Mouse (Mus musculus) midbrain, embryonic 11.5 days (tissue): ENCODE measurements around the gene Klhdc8a. TPM values are rescaled to one million over a fixed set of nuclear protein-coding genes. Genes with fewer than 3 reads are reported as not detected.

Source experiments
- ATAC-seq: fragments of 200-750 bp; cut with Nextera tagmentation; 2 replicates; pipeline ENCODE4 v1.8.0; 2017; ENCODE audit warnings: moderate TSS enrichment, moderate library complexity; ENCODE audit not compliant: low FRiP score
- DNase-seq: peaks from one replicate; pipeline ENCODE4 v3.0.0; 2015; ENCODE audit warnings: low spot score; ENCODE audit errors: missing footprints
- H3K27ac ChIP-seq: fragments of 300-500 bp; sonication (generic); 2 replicates; pipeline ENCODE4 v1.5.1; 2014; ENCODE audit warnings: low read depth, low read length
- H3K27me3 ChIP-seq: fragments of 300-500 bp; sonication (generic); 2 replicates; pipeline ENCODE4 v1.6.1; 2014; ENCODE audit warnings: mild to moderate bottlenecking, low read length, moderate library complexity, mixed read lengths; ENCODE audit not compliant: control insufficient read depth, insufficient read depth
- H3K36me3 ChIP-seq: fragments of 300-500 bp; sonication (generic); 2 replicates; pipeline ENCODE4 v1.6.1; 2014; ENCODE audit warnings: mild to moderate bottlenecking, low read length, moderate library complexity, mixed read lengths; ENCODE audit not compliant: control insufficient read depth, insufficient read depth
- H3K4me1 ChIP-seq: fragments of 300-500 bp; sonication (generic); 2 replicates; pipeline ENCODE4 v1.6.1; 2014; ENCODE audit warnings: low read length; ENCODE audit not compliant: control insufficient read depth, insufficient read depth
- H3K4me2 ChIP-seq: fragments of 300-500 bp; sonication (generic); 2 replicates; pipeline ENCODE4 v1.6.1; 2014; ENCODE audit warnings: mild to moderate bottlenecking, moderate library complexity
- H3K4me3 ChIP-seq: fragments of 300-500 bp; sonication (generic); 2 replicates; pipeline ENCODE4 v1.5.1; 2014; ENCODE audit warnings: low read depth, low read length
- H3K9ac ChIP-seq: fragments of 300-500 bp; sonication (generic); 2 replicates; pipeline ENCODE4 v1.6.1; 2014; ENCODE audit warnings: low read length
- H3K9me3 ChIP-seq: fragments of 300-500 bp; sonication (generic); 2 replicates; pipeline ENCODE4 v1.6.1; 2016; ENCODE audit warnings: low read length; ENCODE audit not compliant: control insufficient read depth
- WGBS: fragments of 180-500 bp; shearing (Covaris S2); extraction: QIAGEN DNeasy Blood & Tissue Kit; methylation state at CpG from one replicate; pipeline ENCODE4 v1.1.7; 2014; 5-methylcytosine and 5-hydroxymethylcytosine counted together
- polyA plus RNA-seq: library from polyadenylated mRNA; unstranded; fragments of >200 nt; fragmentation: Nextera tagmentation; extraction: Ambion mirVana; gene quantifications from 2 replicates; pipeline ENCODE4 v1.2.1, GENCODE M21; 2014

Gene Klhdc8a
- polyA plus RNA-seq, 1 experiment from 2014 or later = 4.5 TPM

DNA sequence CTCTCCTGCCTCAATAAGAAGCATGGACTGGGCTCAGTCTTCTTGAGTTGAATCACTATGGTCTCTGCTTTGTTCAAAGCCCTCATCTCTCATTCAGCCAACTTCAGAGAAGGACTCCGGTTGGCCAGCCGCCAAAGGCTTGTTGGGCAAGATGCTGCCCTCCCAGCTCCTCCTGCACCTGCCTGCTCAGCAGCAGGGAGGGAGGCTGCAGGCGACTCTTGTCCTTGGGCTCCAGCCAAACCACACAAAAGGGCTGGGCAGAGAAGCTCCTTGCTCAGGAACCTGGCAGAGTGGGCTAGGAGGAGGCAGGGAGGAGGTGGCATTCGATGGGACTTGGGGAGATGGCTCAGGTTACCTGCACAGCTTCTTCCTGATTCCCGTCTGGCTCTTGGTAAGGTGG is 20.8 kb downstream of the Klhdc8a start:
- Histone ChIP-seq H3K4me3 (peak overlapping the region; percentile 89), H3K27ac (peak overlapping the region; percentile 98), H3K9ac (peak overlapping the region; percentile 94), H3K36me3 (peaks cover 6% of the 10 kb centered on the region), H3K4me1 (peaks cover 62% of the 10 kb centered on the region), H3K27me3 (no peaks in the 10 kb centered on the region), H3K9me3 (no peaks in the 10 kb centered on the region), H3K4me2 (peak overlapping the region; percentile 77)
- DNase-seq = peak; percentile 92
- no peak for ATAC-seq
- 37% methylated on average over 5 of the region's 5 CpGs for WGBS

DNA sequence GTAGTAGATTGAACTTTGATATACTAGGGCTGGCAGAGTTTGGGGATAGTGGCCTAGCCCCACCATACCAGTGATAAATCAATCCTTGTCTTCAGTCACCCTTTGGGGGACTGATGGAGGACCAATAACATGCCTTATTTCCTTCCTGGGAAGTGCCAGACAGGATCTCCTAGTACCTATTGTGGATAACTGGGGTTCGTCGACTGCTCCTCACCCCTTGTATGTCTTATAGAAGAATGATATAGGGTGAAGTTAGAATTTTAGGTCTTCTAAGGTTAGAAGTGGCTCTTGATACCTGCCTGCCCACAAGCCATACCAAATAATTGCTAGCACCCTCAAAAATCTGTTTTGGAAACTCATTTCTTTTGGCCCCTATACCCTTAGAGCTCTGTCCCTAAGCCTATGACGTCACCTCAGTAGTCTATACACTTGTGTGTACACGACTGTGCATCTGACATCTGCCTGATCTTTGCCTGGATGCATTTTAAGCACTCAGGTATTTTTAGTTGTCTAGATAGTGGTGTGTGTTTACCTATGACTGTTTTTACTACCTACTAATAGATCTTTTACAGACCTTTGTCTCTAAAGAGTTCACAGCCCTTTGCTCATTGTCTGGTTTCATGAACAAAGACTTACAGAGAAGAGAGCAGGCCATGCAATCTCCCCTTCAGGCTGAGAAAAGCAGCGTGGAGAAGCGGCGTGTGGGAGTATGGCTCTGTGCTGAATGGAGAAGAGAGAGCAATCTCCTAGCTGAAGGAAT is 23.6 kb downstream of the Klhdc8a start:
- H3K27ac ChIP-seq = peak overlapping the region; percentile 98
- ATAC-seq (peak; percentile 20), DNase-seq (peak; percentile 96)
- peak overlapping the region; percentile 51 for H3K9ac ChIP-seq
- H3K36me3 ChIP-seq = peaks cover 25% of the 10 kb centered on the region
- H3K27me3 ChIP-seq = no peaks in the 10 kb centered on the region
- H3K9me3 ChIP-seq = no peaks in the 10 kb centered on the region
- 32% methylated on average over 7 of the region's 7 CpGs for WGBS
- peaks cover 83% of the 10 kb centered on the region for H3K4me1 ChIP-seq
- no peak overlapping the region for H3K4me3 ChIP-seq
- peak overlapping the region; percentile 77 for H3K4me2 ChIP-seq

DNA sequence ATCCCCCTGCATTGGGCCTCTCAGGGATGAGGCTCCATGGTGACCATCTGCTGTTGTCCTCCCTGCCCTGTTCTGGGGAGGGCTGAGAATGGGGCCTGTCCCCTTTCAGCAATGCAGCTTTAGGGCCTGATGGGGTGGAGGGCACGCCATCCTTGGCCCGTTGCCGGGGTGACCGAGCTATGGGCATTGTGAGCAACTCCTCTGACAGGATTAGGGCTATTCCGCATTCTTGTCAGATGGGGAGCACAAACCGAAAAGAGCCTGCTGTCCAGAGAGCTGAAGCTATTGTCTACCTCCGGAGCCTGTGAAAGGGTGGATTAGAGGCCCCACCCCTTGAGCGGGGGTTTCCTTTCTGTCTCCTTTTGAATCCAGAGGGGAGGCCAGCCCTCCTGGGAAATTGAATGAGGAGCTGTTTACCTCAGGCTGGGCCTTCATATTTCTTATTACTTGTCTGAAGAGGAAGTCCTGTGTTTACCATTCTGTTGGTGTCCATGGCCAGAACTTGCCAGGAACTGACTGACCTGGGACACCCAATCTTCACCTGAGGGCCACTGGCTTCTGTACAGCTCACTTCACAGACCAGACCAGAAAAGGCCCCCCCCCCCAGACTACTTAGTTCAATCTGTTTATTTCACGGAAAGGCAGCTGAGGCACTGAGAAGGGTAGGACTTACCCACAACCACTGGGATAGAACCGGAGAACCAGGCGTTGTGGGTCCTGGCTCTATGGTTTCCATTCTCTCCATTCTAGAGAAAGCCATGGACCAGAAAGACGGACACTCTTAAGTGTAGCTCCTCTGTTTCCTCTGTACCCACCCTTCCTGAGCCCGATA is 24.5 kb downstream of the Klhdc8a start:
- peak overlapping the region; percentile 48; the same call in 1 of the 2 replicates for H3K9ac ChIP-seq
- peak overlapping the region; percentile 98 for H3K27ac ChIP-seq
- ATAC-seq = peak; percentile 96
- no peaks in the 10 kb centered on the region for H3K9me3 ChIP-seq
- peaks cover 32% of the 10 kb centered on the region for H3K36me3 ChIP-seq
- H3K27me3 ChIP-seq = no peaks in the 10 kb centered on the region
- peaks cover 87% of the 10 kb centered on the region for H3K4me1 ChIP-seq
- 9% methylated on average over 13 of the region's 13 CpGs for WGBS
- peak; percentile 98 for DNase-seq
- H3K4me2 ChIP-seq = peak overlapping the region; percentile 44
- H3K4me3 ChIP-seq = peak overlapping the region; percentile 13; the same call in 1 of the 2 replicates

DNA sequence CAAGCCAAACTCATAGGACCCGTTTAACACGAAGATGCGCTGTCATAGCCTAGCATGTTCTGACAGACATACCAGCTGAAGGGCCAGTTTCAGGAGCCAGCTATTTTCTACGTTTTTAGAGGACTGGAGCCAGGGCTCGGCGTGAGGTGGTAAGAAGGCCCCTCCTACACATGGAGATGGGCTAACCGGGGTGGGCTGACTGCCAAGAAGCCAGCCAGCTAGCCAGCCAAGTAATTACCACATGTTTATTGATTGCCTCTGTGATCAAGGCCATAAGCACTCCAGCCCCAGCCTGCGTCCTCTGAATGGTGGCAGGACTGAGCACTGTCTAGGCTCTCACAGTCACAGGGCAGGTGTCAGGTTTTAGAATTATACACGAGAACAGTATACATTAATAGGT is 28.4 kb downstream of the Klhdc8a start:
- Histone ChIP-seq H3K4me2 (no peak overlapping the region), H3K27ac (peak overlapping the region; percentile 46; the same call in 1 of the 2 replicates), H3K27me3 (no peaks in the 10 kb centered on the region), H3K9ac (no peak overlapping the region), H3K4me3 (no peak overlapping the region), H3K4me1 (peaks cover 84% of the 10 kb centered on the region), H3K9me3 (no peaks in the 10 kb centered on the region), H3K36me3 (peaks cover 55% of the 10 kb centered on the region)
- ATAC-seq = no peak
- WGBS = 73% methylated on average over 9 of the region's 9 CpGs
- no peak for DNase-seq

DNA sequence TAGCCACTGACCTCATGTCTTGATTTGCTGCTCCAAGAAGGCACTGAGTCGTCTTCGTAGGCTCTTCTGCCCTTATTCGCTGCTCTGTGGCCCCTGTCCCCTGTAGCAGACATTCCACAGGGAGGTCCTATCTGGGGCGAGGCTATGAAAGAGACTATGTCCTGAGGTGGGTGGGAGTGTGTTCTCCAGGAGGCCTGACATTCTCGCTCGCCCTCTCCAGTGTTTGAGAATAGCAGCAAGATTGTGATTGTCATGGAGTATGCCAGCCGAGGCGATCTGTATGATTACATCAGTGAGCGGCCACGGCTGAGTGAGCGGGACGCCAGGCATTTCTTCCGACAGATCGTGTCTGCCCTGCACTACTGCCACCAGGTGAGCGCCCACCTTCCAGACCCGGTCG is 29.1 kb downstream of the Klhdc8a start:
- Histone ChIP-seq H3K4me1 (peaks cover 88% of the 10 kb centered on the region), H3K9ac (no peak overlapping the region), H3K9me3 (no peaks in the 10 kb centered on the region), H3K27me3 (no peaks in the 10 kb centered on the region), H3K4me2 (no peak overlapping the region), H3K36me3 (peaks cover 62% of the 10 kb centered on the region), H3K27ac (0 out of 2 replicates have a peak overlapping the region, but pooled peaks have one; percentile 4), H3K4me3 (no peak overlapping the region)
- no peak for ATAC-seq
- DNase-seq = no peak
- WGBS = 83% methylated on average over 17 of the region's 17 CpGs

DNA sequence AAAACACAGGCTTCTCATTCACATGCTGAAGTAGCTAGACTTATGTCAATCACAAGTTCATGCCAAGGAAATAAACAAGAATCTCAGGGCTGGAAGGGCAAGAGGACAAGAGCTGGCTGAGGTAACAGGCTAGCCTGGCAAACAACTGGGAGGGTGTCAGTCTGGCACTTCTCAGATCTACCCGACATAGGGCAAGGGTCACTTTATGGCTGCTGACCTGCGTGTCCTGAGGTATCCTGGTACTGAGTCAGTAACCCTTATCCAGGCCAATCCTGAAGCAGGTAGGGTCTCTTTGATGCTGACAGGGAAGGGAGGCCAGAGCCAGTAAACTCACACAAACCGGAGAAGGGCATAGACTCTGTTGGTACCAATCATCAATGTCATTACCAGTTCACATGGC is 30.1 kb downstream of the Klhdc8a start:
- H3K36me3 ChIP-seq = peaks cover 64% of the 10 kb centered on the region
- H3K4me1 ChIP-seq = peaks cover 93% of the 10 kb centered on the region

DNA sequence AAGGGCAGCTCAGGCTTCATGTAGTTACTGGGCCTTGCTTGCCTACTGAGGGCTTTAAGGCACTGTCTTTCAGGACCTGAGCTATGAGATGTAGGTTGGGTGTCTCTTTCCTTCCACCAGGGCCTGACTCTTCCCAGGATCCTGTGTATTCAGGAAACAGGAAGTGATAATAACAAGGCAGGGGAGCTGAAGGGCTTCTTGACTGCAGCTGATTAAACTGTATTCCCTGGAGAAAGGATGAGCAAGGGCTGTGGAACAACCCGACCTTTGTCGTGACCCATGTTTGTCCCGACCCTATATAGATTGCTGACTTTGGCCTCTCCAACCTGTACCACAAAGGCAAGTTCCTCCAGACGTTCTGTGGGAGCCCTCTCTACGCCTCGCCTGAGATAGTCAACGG is 31.2 kb downstream of the Klhdc8a start:
- Histone ChIP-seq H3K4me3 (no peak overlapping the region), H3K4me1 (peaks cover 92% of the 10 kb centered on the region), H3K9ac (no peak overlapping the region), H3K9me3 (no peaks in the 10 kb centered on the region), H3K27me3 (no peaks in the 10 kb centered on the region), H3K4me2 (no peak overlapping the region), H3K27ac (peak overlapping the region; percentile 58), H3K36me3 (peaks cover 63% of the 10 kb centered on the region)
- DNase-seq = no peak
- ATAC-seq = no peak
- 76% methylated on average over 7 of the region's 7 CpGs for WGBS

More for the DNA sequence above, 30.1 kb downstream of the Klhdc8a start:
- no peak overlapping the region for H3K4me3 ChIP-seq
- H3K9me3 ChIP-seq = no peaks in the 10 kb centered on the region
- no peaks in the 10 kb centered on the region for H3K27me3 ChIP-seq
- H3K4me2 ChIP-seq = no peak overlapping the region
- no peak overlapping the region for H3K9ac ChIP-seq
- WGBS = 83% methylated on average over 3 of the region's 3 CpGs
- DNase-seq (no peak), ATAC-seq (no peak)
- H3K27ac ChIP-seq = 0 out of 2 replicates have a peak overlapping the region, but pooled peaks have one; percentile 2

DNA sequence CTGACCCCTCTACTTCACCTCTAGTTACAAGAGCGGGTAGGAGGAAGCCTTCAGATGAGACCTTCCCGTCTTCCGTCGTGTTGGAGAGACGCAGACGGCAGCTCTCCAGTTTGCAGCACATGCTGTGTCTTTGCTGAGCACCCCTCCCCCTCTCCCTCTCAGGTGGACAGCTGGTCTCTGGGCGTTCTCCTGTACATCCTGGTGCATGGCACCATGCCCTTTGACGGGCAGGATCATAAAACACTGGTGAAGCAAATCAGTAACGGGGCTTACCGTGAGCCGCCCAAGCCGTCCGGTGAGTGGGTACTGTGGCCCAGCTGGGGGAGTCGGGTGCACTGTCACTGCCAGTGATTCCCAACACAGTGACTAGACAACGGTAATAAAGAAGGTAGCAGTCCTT is 32.0 kb downstream of the Klhdc8a start:
- H3K4me3 ChIP-seq = no peak overlapping the region
- peaks cover 58% of the 10 kb centered on the region for H3K36me3 ChIP-seq
- no peaks in the 10 kb centered on the region for H3K27me3 ChIP-seq
- no peaks in the 10 kb centered on the region for H3K9me3 ChIP-seq
- DNase-seq = no peak
- H3K27ac ChIP-seq = peak overlapping the region; percentile 58
- H3K4me1 ChIP-seq = peaks cover 93% of the 10 kb centered on the region
- WGBS = 56% methylated on average over 15 of the region's 15 CpGs
- H3K9ac ChIP-seq = no peak overlapping the region
- no peak overlapping the region for H3K4me2 ChIP-seq
- no peak for ATAC-seq

DNA sequence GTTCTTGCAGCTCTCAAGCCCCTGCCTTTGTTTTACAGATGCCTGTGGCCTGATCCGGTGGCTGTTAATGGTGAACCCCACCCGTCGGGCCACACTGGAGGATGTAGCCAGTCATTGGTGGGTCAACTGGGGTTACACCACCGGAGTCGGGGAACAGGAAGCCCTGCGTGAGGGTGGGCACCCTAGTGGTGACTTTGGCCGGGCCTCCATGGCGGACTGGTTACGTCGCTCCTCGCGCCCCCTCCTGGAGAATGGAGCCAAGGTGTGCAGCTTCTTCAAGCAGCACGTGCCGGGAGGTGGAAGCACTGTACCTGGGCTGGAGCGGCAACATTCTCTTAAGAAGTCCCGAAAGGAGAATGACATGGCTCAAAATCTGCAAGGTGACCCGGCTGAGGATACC is 32.9 kb downstream of the Klhdc8a start:
- H3K36me3 ChIP-seq = peaks cover 49% of the 10 kb centered on the region
- H3K27me3 ChIP-seq = no peaks in the 10 kb centered on the region
- H3K4me3 ChIP-seq = no peak overlapping the region
- H3K4me2 ChIP-seq = no peak overlapping the region
- DNase-seq (no peak), ATAC-seq (no peak)
- H3K9me3 ChIP-seq = no peaks in the 10 kb centered on the region
- peaks cover 93% of the 10 kb centered on the region for H3K4me1 ChIP-seq
- peak overlapping the region; percentile 17; the same call in 1 of the 2 replicates for H3K9ac ChIP-seq
- WGBS = 84% methylated on average over 17 of the region's 17 CpGs
- H3K27ac ChIP-seq = peak overlapping the region; percentile 89
